Comparison of ENCODE assay signal across 1 mouse cellular context in the genomic region with DNA sequence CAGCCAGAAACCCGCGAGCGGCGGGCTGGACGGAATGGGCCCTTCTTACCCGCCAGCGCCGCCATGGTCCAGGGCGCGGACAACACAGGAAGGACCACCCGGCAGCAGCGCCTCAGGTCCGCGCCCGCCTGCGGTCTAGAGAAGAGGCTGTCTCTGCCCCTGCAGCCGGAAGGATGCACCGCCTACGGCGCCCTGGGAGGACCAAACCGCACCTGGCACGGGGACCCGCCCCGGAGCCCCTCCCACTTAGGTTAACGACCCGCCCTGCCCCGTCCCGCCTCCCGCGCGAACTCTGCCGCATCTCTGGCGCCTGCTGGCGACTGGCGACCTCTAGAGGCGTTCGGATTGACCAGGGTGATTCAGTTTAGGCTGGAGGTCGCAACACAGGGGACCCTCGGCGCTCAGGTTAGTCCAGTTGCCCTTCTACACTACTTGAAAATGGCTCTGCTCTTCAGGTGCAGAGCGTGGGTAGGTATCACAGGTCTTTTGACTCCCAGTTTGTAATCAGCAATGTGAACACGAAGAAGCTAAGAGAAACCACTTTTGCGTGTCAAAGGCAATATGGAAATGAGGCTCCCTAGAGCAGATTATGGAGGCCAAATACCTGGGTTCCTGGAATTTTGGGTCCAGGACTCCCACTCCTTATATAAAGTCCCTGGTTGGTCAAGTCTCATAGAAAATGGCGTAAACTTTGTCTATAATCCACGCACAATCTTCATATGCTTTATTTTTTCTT.
TF ChIP-seq lines count a peak whose summit lies in the region.

A gene (minus strand): TSS at position 193 of the 736 bp plus-strand sequence.

TF ChIP-seq in CH12.LX, 34 proteins besides CTCF, POLR2A, EP300 and RAD21 (continued from another document):
- TF ChIP-seq IRF4 (IDR thresholded peaks at IDR 0.05; ENCODE audit: low read depth, low read length) (peak; percentile 34; the same call in 1 of the 2 replicates), USF2 (conservative IDR thresholded peaks at IDR 0.05; ENCODE audit: low read depth, low read length) (no peak), ZNF384 (IDR thresholded peaks at IDR 0.05; ENCODE audit: low read depth, low read length) (no peak), RCOR1 (conservative IDR thresholded peaks at IDR 0.05; ENCODE audit: low read depth, low read length) (0 out of 2 replicates have a peak, but pooled peaks have one; percentile 7), POLR2AphosphoS2 (IDR thresholded peaks at IDR 0.05; ENCODE audit: low read depth, low read length) (no peak), HCFC1 (IDR thresholded peaks at IDR 0.05; ENCODE audit: low read depth, low read length) (peak; percentile 86), MXI1 (IDR thresholded peaks at IDR 0.05; ENCODE audit: low read depth, low read length) (no peak; the same call in 1 of the 2 replicates), ZMIZ1 (IDR thresholded peaks at IDR 0.05; ENCODE audit: low read depth, low read length) (peak; percentile 94), SMC3 (IDR thresholded peaks at IDR 0.05; ENCODE audit: low read depth, low read length) (peak; percentile 55), USF1 (IDR thresholded peaks at IDR 0.05; ENCODE audit: low read depth, low read length) (no peak), ZC3H11A (IDR thresholded peaks at IDR 0.05; ENCODE audit: low read depth, low read length) (no peak), MYC (IDR thresholded peaks at IDR 0.05; ENCODE audit: low read depth, low read length) (no peak), TBP (conservative IDR thresholded peaks at IDR 0.05; ENCODE audit: low read depth, low read length) (peak; percentile 55; the same call in 1 of the 2 replicates), MAX (IDR thresholded peaks at IDR 0.05; ENCODE audit: low read length) (peak; percentile 52; the same call in 1 of the 2 replicates), PAX5 (IDR thresholded peaks at IDR 0.05; ENCODE audit: low read length) (no peak), NRF1 (IDR thresholded peaks at IDR 0.05; ENCODE audit: low read depth, low read length) (no peak), ZKSCAN1 (IDR thresholded peaks at IDR 0.05; ENCODE audit: borderline replicate concordance, low read depth, low read length) (no peak), MAZ (IDR thresholded peaks at IDR 0.05; ENCODE audit: low read depth, low read length) (no peak; the same call in 1 of the 2 replicates), CHD1 (IDR thresholded peaks at IDR 0.05; ENCODE audit: low read depth, low read length) (no peak), NELFE (IDR thresholded peaks at IDR 0.05; ENCODE audit: low read depth, low read length) (peak; percentile 85), CHD2 (IDR thresholded peaks at IDR 0.05; ENCODE audit: low read length) (no peak), MEF2A (IDR thresholded peaks at IDR 0.05; ENCODE audit: borderline replicate concordance, low read depth, low read length) (no peak), KAT2A (IDR thresholded peaks at IDR 0.05; ENCODE audit: insufficient replicate concordance, low read length) (0 out of 2 replicates have a peak, but pooled peaks have one; percentile 3), ELF1 (IDR thresholded peaks at IDR 0.05; ENCODE audit: low read depth, low read length) (peak; percentile 94), JUN (IDR thresholded peaks at IDR 0.05; ENCODE audit: insufficient read depth, low read depth, low read length) (no peak), MAFK (IDR thresholded peaks at IDR 0.05; ENCODE audit: insufficient replicate concordance, low read length) (no peak), ETS1 (conservative IDR thresholded peaks at IDR 0.05; ENCODE audit: low read depth, low read length) (no peak; the same call in 1 of the 2 replicates), SIN3A (IDR thresholded peaks at IDR 0.05; ENCODE audit: low read length) (peak; percentile 57; the same call in 1 of the 2 replicates), UBTF (IDR thresholded peaks at IDR 0.05; ENCODE audit: low read depth, low read length) (0 out of 2 replicates have a peak, but pooled peaks have one; percentile 62), JUND (conservative IDR thresholded peaks at IDR 0.05; ENCODE audit: low read depth, low read length) (no peak), E2F4 (IDR thresholded peaks at IDR 0.05; ENCODE audit: insufficient replicate concordance, low read depth, low read length) (no peak)
TF ChIP-seq in CH12.LX: peak in this region for 14.
